Mouse (Mus musculus) embryonic fibroblast, embryonic 13.5 days (primary cell): ENCODE measurements around the gene Cttnbp2nl.

ENCODE experiments used
- CTCF ChIP-seq: IDR thresholded peaks from 2 replicates; pipeline ENCODE4 v1.5.1; 2011; ENCODE audit warnings: mild to moderate bottlenecking, control low read depth, low read length, moderate library complexity, borderline replicate concordance; ENCODE audit not compliant: insufficient read depth
- POLR2A ChIP-seq: IDR thresholded peaks from 2 replicates; pipeline ENCODE4 v1.6.1; 2011; ENCODE audit warnings: low read depth, mild to moderate bottlenecking, control low read depth, low read length, moderate library complexity

DNA sequence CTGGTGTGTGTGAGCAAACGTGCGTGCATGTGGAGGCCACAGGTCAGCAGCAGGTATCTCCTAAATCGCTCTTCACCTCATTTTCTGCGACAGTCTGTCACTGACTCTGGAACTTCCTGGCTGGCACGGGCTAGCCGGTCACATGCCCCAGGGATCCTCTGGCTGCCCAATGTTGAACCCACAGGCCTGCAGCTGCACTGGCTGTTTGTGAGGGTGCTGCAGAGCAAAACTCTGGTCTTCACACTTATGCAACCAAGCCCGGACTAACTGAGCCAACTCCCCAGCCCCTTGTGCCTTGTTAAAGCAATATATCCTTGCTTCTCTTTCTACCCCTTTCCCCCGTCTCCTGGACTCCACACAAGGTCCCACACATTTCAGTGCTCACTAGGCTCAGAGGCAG is 5.3 kb downstream of the Cttnbp2nl start:
- TF ChIP-seq POLR2A, result no peak
- no peak for TF ChIP-seq CTCF
